Mouse (Mus musculus) cerebellum, postnatal 10 days (tissue): ENCODE data around the gene Mrm1.
"Not testable (repeated sequence)": the region's sequence is repeated elsewhere in the genome, so short reads cannot be mapped to it uniquely, and the experiment has no call there.

Experiments
- DNase-seq, 2 experiments: peaks; one replicate each; pipeline ENCODE4 v3.0.0; 2021; ENCODE audit warnings: mixed read lengths in 2 of 2

The Mrm1 gene

GRCm38 (mm10) chr11:84818961-84819692, at the start of gene Mrm1:
TSS of gene Mrm1 (minus strand) at chr11:84819515.
- peak; percentile 97 to 98 for DNase-seq

GRCm38 (mm10) chr11:84868786-84869259, 49.5 kb upstream of the Mrm1 start:
- DNase-seq: no peak

GRCm38 (mm10) chr11:84867586-84867985, 48.3 kb upstream of the Mrm1 start:
- DNase-seq: no peak

- no peak for DNase-seq
These were observed 46.0 kb upstream of the Mrm1 start for GRCm38 (mm10) chr11:84865268-84865667.

- no peak for DNase-seq
These were observed 36.0 kb upstream of the Mrm1 start for GRCm38 (mm10) chr11:84855285-84855684.

- DNase-seq: peak in 1 of 2 experiments; percentile 15
These were observed 28.3 kb upstream of the Mrm1 start for GRCm38 (mm10) chr11:84847475-84848090.

- no peak for DNase-seq
These were observed 27.6 kb upstream of the Mrm1 start for GRCm38 (mm10) chr11:84846741-84847474.

- DNase-seq: no peak
These were observed 20.0 kb upstream of the Mrm1 start for GRCm38 (mm10) chr11:84839330-84839729.

GRCm38 (mm10) chr11:84829495-84829894, 10.2 kb upstream of the Mrm1 start:
- not testable (repeated sequence) for DNase-seq

GRCm38 (mm10) chr11:84828516-84829399, 9.4 kb upstream of the Mrm1 start, which contains the start of gene Dhrs11:
TSS of gene Dhrs11 (minus strand) at chr11:84828994.
- DNase-seq: peak; percentile 97 to 98

- DNase-seq: no peak
These were observed 8.7 kb upstream of the Mrm1 start for GRCm38 (mm10) chr11:84827901-84828503.

- DNase-seq: no peak
These were observed 8.2 kb upstream of the Mrm1 start for GRCm38 (mm10) chr11:84827492-84827891.

- DNase-seq: peak; percentile 82 to 88
These were observed 6.9 kb upstream of the Mrm1 start for GRCm38 (mm10) chr11:84826185-84826584.

GRCm38 (mm10) chr11:84825261-84825807, 6.0 kb upstream of the Mrm1 start:
- DNase-seq: no peak

GRCm38 (mm10) chr11:84823484-84823897, 4.2 kb upstream of the Mrm1 start:
- DNase-seq: peak in 1 of 2 experiments; percentile 29

GRCm38 (mm10) chr11:84822487-84822886, 3.2 kb upstream of the Mrm1 start:
- DNase-seq: no peak

GRCm38 (mm10) chr11:84821131-84821770, 1.9 kb upstream of the Mrm1 start:
- DNase-seq: no peak

- peak; percentile 78 to 81 for DNase-seq
These were observed 992 bp downstream of the Mrm1 start for GRCm38 (mm10) chr11:84818085-84818960.

GRCm38 (mm10) chr11:84817362-84817761, 2.0 kb downstream of the Mrm1 start:
- peak; percentile 54 to 60 for DNase-seq
